ENCODE assay signal across 22 mouse cellular contexts in the genomic region with DNA sequence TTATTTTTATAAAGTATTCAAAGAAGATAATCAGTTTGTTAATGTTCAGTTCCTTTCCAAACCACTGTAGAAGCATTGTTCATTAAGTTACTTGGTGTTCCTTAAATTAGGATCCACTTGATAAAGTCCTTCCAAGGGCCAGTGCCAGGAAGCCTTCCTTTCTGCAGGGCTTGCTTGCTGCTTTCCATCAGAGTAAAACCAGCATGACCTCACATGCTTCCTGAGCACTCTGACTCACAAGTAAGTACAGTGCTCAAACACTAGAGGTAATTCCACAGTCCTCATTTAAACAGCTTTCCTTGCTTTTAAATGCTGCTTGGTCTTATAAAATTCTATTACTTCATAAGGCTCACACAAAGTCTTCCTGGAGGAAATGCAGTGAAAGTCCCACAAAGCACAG. TPM values are rescaled to one million over a fixed set of nuclear protein-coding genes. Genes with fewer than 3 reads are reported as not detected.
A peak's percentile ranks its signal among the peaks of the same experiment; 100 is the strongest.
DNase-seq lines count a peak whose midpoint lies in the region; ATAC-seq and TF ChIP-seq lines count a peak whose summit lies in the region.
"Had no signal": no experiment of that assay in that cellular context is flagged by ENCODE, and none has a peak within 500 bp of the region (broad histone marks: within the 10 kb centered on the region; RNA-seq: fewer than 3 reads in every experiment).

No protein-coding gene starts in this region.

- no peak for TF ChIP-seq CTCF in stomach, postnatal 0 days (IDR thresholded peaks at IDR 0.05; ENCODE audit: low read depth)

- no peak overlapping the region for H3K4me3 ChIP-seq in heart, embryonic 11.5 days (ENCODE audit: low read depth, low read length)
- no peak overlapping the region for H3K4me3 ChIP-seq in stomach, postnatal 0 days (ENCODE audit: low read depth, low read length)
- H3K4me3 ChIP-seq: embryonic facial prominence, embryonic 10.5 days; forebrain, embryonic 15.5 days; hindbrain, embryonic 12.5 days; limb, embryonic 12.5 days; stomach, embryonic 15.5 days had no signal

- no peak overlapping the region for H3K4me2 ChIP-seq in heart, embryonic 11.5 days
- no peak overlapping the region for H3K4me2 ChIP-seq in stomach, postnatal 0 days (replicated peaks; ENCODE audit: low read depth)
- H3K4me2 ChIP-seq: forebrain, embryonic 15.5 days; hindbrain, embryonic 12.5 days; limb, embryonic 12.5 days; liver, embryonic 11.5 days; midbrain, embryonic 11.5 days; stomach, embryonic 15.5 days had no signal

- H3K9me3 ChIP-seq in heart, embryonic 11.5 days (replicated peaks; ENCODE audit: control insufficient read depth, low read length) = no peaks in the 10 kb centered on the region
- no peaks in the 10 kb centered on the region for H3K9me3 ChIP-seq in stomach, postnatal 0 days (ENCODE audit: control insufficient read depth, low read length)
- H3K9me3 ChIP-seq: embryonic facial prominence, embryonic 10.5 days; forebrain, embryonic 15.5 days; hindbrain, embryonic 12.5 days; limb, embryonic 12.5 days; stomach, embryonic 15.5 days had no signal

- H3K36me3 ChIP-seq in heart, embryonic 11.5 days (ENCODE audit: control insufficient read depth, insufficient read depth, low read length) = peaks cover 25% of the 10 kb centered on the region
- peaks cover 23% of the 10 kb centered on the region for H3K36me3 ChIP-seq in stomach, postnatal 0 days (ENCODE audit: control insufficient read depth, insufficient read depth, low read length)

- no peak for TF ChIP-seq EP300 in stomach, postnatal 0 days (optimal IDR thresholded peaks at IDR 0.05)

- H3K27me3 ChIP-seq in heart, embryonic 11.5 days (ENCODE audit: control insufficient read depth, insufficient read depth, low read length) = no peaks in the 10 kb centered on the region
- H3K27me3 ChIP-seq in stomach, postnatal 0 days (ENCODE audit: control insufficient read depth, insufficient read depth, low read length) = no peaks in the 10 kb centered on the region
- H3K27me3 ChIP-seq: forebrain, embryonic 15.5 days; hindbrain, embryonic 12.5 days; limb, embryonic 12.5 days; stomach, embryonic 15.5 days had no signal

- no peak overlapping the region for H3K27ac ChIP-seq in heart, embryonic 11.5 days (ENCODE audit: low read depth, low read length)
- H3K27ac ChIP-seq in stomach, postnatal 0 days (replicated peaks) = no peak overlapping the region
- H3K27ac ChIP-seq: embryonic facial prominence, embryonic 10.5 days; forebrain, embryonic 15.5 days; hindbrain, embryonic 12.5 days; limb, embryonic 12.5 days; stomach, embryonic 15.5 days had no signal

- ATAC-seq in heart, embryonic 11.5 days (replicated peaks; ENCODE audit: insufficient number of reproducible peaks, low FRiP score, low TSS enrichment) = no peak
- ATAC-seq in stomach, postnatal 0 days (ENCODE audit: low FRiP score, low TSS enrichment) = no peak
- ATAC-seq: forebrain, embryonic 15.5 days; intestine, postnatal 0 days had no signal

- H3K4me1 ChIP-seq in heart, embryonic 11.5 days (ENCODE audit: control insufficient read depth, insufficient read depth, low read length) = peaks cover 9% of the 10 kb centered on the region
- no peaks in the 10 kb centered on the region; the same call in 1 of the 2 replicates for H3K4me1 ChIP-seq in stomach, postnatal 0 days (replicated peaks; ENCODE audit: control insufficient read depth, insufficient read depth)
- H3K4me1 ChIP-seq: hindbrain, embryonic 12.5 days; stomach, embryonic 15.5 days had no signal

- no peak overlapping the region for H3K9ac ChIP-seq in heart, embryonic 11.5 days (ENCODE audit: low read depth, low read length)
- H3K9ac ChIP-seq in stomach, postnatal 0 days (ENCODE audit: low read length) = no peak overlapping the region
- H3K9ac ChIP-seq: forebrain, embryonic 15.5 days; hindbrain, embryonic 12.5 days; limb, embryonic 12.5 days; stomach, embryonic 15.5 days had no signal

- peak; percentile 46 for DNase-seq in heart, adult 8-10 months (ENCODE audit: low spot score)
- peak; percentile 28 for DNase-seq in urinary bladder, postnatal 14 days (ENCODE audit: low spot score)
- no peak for DNase-seq in urinary bladder, postnatal 4 days (ENCODE audit: low spot score in 2 of 2)
- DNase-seq in brain, adult 2 months (ENCODE audit: low read depth, low spot score) = peak; percentile 11
- no peak for DNase-seq in right cerebral cortex, postnatal 14 days
- DNase-seq in stomach, postnatal 0 days (ENCODE audit: low spot score) = no peak
- DNase-seq: adrenal gland, postnatal 36 days; cerebellum, adult 11 months; cerebellum, adult 9-11 months; gastrocnemius, postnatal 36 days; kidney, postnatal 36 days; lung, adult 18-20 months; right cerebral cortex, postnatal 4 days had no signal

RNA-seq across cellular contexts. Expression of a gene that starts 6.7 kb away (rescaled TPM):
- 100 to 1,000 TPM; 106 to 126 (median 118) TPM for total RNA-seq in heart, adult 8-10 months (2022)
- 267 and 301 TPM in 2 replicates for polyA plus RNA-seq in heart, embryonic 11.5 days (2014; fragmentation: Nextera tagmentation; extraction: Ambion mirVana)
- polyA plus RNA-seq in stomach, postnatal 0 days (2015; fragmentation: Nextera tagmentation; extraction: Ambion mirVana) = 173 and 187 TPM in 2 replicates

Comparison
In these comparisons a context has a peak if more than half of its experiments do, and no peak if none do; other contexts are left out.
1. DNase-seq: peak in heart, adult 8-10 months (single experiment), urinary bladder, postnatal 14 days (single experiment) and brain, adult 2 months (single experiment); none in urinary bladder, postnatal 4 days (0 of 2), right cerebral cortex, postnatal 14 days (single experiment) and stomach, postnatal 0 days (single experiment).